Mouse (Mus musculus) spleen, adult 18-20 months (tissue): ENCODE results near the gene Stap2.

ENCODE experiments used
- DNase-seq, 2 experiments: peaks; one replicate each; pipeline ENCODE4 v3.0.0; 2022; ENCODE audit warnings: mixed read lengths in 2 of 2

Gene Stap2

DNA sequence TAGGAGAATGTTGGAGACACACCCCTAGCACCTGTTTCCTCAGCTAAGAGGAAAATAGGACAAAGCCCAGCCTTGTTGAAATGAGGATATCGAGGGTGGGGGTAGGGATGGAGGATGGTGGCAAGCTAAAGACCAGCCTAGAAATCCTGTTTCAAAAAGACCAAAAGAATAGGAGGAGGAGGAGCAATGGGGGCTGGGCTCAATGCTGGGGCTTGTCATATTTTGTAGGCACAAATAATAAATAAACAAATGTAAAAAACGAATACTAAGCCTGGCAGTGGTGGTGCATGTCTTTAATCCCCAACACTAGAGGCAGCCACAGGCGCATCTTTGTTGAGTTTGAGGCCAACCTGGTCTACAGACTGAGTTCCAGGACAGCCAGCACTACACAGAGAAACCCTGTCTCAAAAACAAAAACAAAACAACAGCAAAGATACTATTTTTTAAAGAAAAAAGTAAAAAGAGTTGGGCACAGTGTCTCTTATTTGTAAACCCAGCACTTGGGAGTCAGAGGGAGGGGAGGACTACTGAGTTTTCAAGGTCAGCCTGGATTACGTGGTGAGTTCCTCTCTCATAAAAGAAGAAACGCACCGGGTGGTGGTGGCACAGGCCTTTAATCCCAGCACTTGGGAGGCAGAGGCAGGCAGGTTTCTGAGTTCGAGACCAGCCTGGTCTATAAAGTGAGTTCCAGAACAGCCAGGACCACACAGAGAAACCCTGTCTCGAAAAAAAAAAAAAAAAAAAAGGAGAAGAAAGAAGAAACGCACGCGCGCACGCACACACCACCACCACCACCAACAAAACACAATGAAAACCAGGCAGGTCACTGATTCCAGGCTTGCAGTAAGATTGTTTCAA lies 47.4 kb downstream of the Stap2 start:
- no peak for DNase-seq

DNA sequence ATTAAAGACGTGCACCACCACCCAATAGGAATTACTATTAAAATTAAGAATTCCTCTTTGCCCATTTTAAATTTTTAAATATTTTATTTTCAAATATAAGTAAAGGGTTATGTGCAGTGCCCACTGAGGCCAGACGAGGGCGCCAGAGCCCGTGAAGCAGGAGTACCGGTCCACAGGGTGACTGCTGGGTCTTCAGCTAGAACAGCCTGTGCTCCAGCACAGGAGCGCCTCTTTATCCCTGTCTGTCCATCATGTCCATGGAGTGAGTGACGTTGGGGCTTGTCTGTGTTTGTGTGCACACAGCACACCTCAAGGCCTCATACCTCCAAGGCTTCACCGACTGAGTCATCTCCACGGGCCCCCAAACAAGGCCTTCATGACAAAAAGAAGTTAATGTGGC lies 48.2 kb downstream of the Stap2 start:
- peak; percentile 48 to 77 for DNase-seq

DNA sequence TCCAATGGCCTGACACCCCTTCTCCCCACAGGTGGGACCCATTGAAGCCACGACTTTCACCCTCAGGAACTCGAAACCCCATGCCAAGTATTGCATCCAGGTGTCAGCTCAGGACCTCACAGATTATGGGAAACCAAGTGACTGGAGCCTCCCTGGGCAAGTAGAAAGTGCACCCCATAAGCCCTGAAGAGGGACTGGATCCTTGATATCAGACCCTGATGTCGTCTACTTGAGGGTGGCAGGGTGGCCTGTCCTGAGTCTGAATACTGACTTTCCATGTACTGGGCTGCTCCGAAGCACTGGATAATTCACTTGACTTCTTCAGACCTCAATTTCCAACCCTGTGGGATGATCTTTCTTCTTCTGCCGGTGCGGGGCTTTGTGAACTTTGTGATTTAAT lies 48.8 kb downstream of the Stap2 start:
- no peak for DNase-seq

GRCm38 (mm10) chr17:55956129-55956528 lies 49.3 kb downstream of the Stap2 start:
- no peak for DNase-seq

DNA sequence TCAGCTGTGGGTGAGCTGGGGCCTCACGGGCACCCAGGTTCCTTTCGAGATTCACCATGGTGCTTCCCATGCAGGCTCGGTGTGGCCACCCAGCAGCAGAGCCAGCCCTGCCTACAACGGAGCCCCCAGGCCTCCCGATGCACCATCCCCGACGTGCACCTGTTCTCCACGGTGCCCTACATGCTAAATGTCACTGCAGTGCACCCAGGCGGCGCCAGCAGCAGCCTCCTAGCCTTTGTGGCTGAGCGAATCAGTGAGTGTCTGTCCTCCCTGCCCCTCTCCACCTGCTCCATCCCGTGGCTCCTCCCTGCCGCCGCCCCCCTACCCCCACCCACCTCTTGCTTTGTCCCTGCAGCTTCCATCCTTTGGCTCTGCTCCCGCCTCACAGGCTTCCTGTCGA lies 51.2 kb downstream of the Stap2 start:
- DNase-seq: no peak

GRCm38 (mm10) chr17:55953751-55954150 lies 51.6 kb downstream of the Stap2 start:
- DNase-seq: no peak

- DNase-seq: peak; percentile 39 to 42
These were observed 52.8 kb downstream of the Stap2 start, which contains the start of gene Ebi3 for GRCm38 (mm10) chr17:55952447-55953027. TSS of gene Ebi3 (plus strand) at chr17:55952640.

DNA sequence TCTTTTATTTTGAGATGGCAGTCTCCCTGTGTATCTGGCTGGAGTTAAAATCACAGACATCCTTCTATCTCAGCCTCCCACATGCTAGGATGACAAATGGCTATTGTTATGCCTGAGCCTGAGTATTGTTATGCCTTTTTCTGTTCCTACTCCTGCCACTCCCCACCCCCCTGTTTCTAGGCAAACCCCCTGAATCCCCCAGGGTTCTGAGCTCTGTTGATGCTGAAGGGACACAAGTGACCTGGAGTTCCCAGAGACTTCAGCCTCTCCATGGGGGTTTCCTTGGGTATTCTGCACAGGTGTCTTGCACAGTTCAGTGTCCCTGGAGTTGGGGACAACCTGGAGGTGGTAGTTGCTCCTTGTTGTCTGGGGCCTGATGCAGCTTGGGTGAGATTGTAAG lies 53.3 kb downstream of the Stap2 start:
- DNase-seq: no peak

- DNase-seq: no peak
These were observed 54.8 kb downstream of the Stap2 start for GRCm38 (mm10) chr17:55950601-55951000.

- DNase-seq: no peak
These were observed 56.0 kb downstream of the Stap2 start, which contains the start of gene Zfp119b for GRCm38 (mm10) chr17:55949400-55949799. TSS of gene Zfp119b (minus strand) at chr17:55949500.

- no peak for DNase-seq
These were observed 56.7 kb downstream of the Stap2 start for GRCm38 (mm10) chr17:55948647-55949046.
